Mouse (Mus musculus): ENCODE data around the gene Iqsec1.

GRCm38 (mm10) chr6:90787587-90787986, 200.9 kb downstream of the Iqsec1 start:
- no peak for TF ChIP-seq EP300 (IDR thresholded peaks at IDR 0.05; ENCODE audit: low read depth)
- no peak for TF ChIP-seq CTCF (IDR thresholded peaks at IDR 0.05; ENCODE audit: low read depth)

Data from heart, postnatal 0 days (tissue).